Mouse (Mus musculus): ENCODE measurements around the gene Med4.

- TF ChIP-seq CTCF (IDR thresholded peaks at IDR 0.05; ENCODE audit: insufficient read depth, low read length) (no peak), POLR2A (IDR thresholded peaks at IDR 0.05; ENCODE audit: borderline replicate concordance, extremely low read depth, low read depth, low read length) (no peak)
These were observed 41.3 kb downstream of the Med4 start for GRCm38 (mm10) chr14:73551164-73551563.
